Mouse (Mus musculus) adrenal gland, adult (tissue): Measurements from ENCODE around the gene Suclg1.

Source experiments
- DNase-seq, 2 experiments: peaks; one replicate each; pipeline ENCODE4 v3.0.0; 2022 to 2023; ENCODE audit warnings: low spot score in 1 of 2; ENCODE audit not compliant: inconsistent age in 2 of 2

Suclg1 gene

GRCm38 (mm10) chr6:73314923-73315603 is 66.9 kb downstream of the Suclg1 start:
- DNase-seq: peak; percentile 69 to 87

GRCm38 (mm10) chr6:73322306-73322705 is 74.1 kb downstream of the Suclg1 start:
- DNase-seq: no peak
